Mouse (Mus musculus) stomach, embryonic 15.5 days (tissue): Measurements from ENCODE around the gene Gm20388. TPM values are rescaled to one million over a fixed set of nuclear protein-coding genes. Genes with fewer than 3 reads are reported as not detected.

ENCODE experiments used
- ATAC-seq: fragments of 200-750 bp; cut with Nextera tagmentation; 2 replicates; pipeline ENCODE4 v1.8.0; 2017; ENCODE audit warnings: low read depth, moderate number of reproducible peaks, moderate TSS enrichment; ENCODE audit not compliant: insufficient read depth, low FRiP score
- H3K27ac ChIP-seq: fragments of 300-500 bp; sonication (generic); 2 replicates; pipeline ENCODE4 v1.5.1; 2015; ENCODE audit warnings: mild to moderate bottlenecking, inconsistent platforms
- H3K27me3 ChIP-seq: fragments of 300-500 bp; sonication (generic); replicated peaks from 2 replicates; pipeline ENCODE4 v1.6.1; 2015; ENCODE audit warnings: inconsistent platforms
- H3K36me3 ChIP-seq: fragments of 300-500 bp; sonication (generic); 2 replicates; pipeline ENCODE4 v1.6.1; 2015; ENCODE audit warnings: inconsistent platforms
- H3K4me1 ChIP-seq: fragments of 300-500 bp; sonication (generic); 2 replicates; pipeline ENCODE4 v1.6.1; 2015; ENCODE audit warnings: inconsistent platforms
- H3K4me2 ChIP-seq: fragments of 300-500 bp; sonication (generic); 2 replicates; pipeline ENCODE4 v1.6.1; 2015; ENCODE audit warnings: mild to moderate bottlenecking, inconsistent platforms
- H3K4me3 ChIP-seq: fragments of 300-500 bp; sonication (generic); replicated peaks from 2 replicates; pipeline ENCODE4 v1.5.1; 2015; ENCODE audit warnings: inconsistent platforms
- H3K9ac ChIP-seq: fragments of 300-500 bp; sonication (generic); 2 replicates; pipeline ENCODE4 v1.6.1; 2015; ENCODE audit warnings: inconsistent platforms
- H3K9me3 ChIP-seq: fragments of 300-500 bp; sonication (generic); 2 replicates; pipeline ENCODE4 v1.6.1; 2016; ENCODE audit warnings: inconsistent platforms
- WGBS: fragments of 180-500 bp; shearing (Covaris S2); methylation state at CpG from one replicate; pipeline ENCODE4 v1.1.7; 2015; 5-methylcytosine and 5-hydroxymethylcytosine counted together
- polyA plus RNA-seq: library from polyadenylated mRNA; unstranded; fragments of >200 nt; fragmentation: Nextera tagmentation; extraction: Ambion mirVana; gene quantifications from 2 replicates; pipeline ENCODE4 v1.2.1, GENCODE M21; 2015

The Gm20388 gene
- polyA plus RNA-seq, 1 experiment from 2014 or later = not detected

DNA sequence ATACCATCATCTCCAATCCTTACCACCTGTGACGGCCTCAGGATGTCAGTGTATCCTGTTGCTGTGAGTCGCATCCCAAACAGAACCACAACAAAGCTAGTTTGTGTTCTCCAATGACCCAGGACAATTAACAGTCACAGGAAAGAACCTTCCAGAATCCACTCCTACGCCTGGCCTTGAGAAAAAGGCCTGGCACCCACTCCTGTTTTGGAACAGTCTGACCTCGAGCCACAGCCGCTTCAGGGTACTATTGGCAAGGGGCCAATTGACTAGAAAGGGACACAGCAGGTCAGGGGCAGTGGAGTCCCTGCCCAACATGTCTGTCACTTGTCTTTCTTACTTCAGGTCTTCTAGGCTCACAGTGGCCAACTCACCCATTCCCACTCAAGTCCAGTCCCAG is 1982.2 kb downstream of the Gm20388 start:
- no peak overlapping the region for H3K4me3 ChIP-seq
- H3K9ac ChIP-seq = no peak overlapping the region
- 83% methylated on average over 5 of the region's 5 CpGs for WGBS
- H3K9me3 ChIP-seq = no peaks in the 10 kb centered on the region
- no peak overlapping the region for H3K4me2 ChIP-seq
- H3K4me1 ChIP-seq = peaks cover 29% of the 10 kb centered on the region
- no peak for ATAC-seq
- H3K36me3 ChIP-seq = no peaks in the 10 kb centered on the region
- H3K27me3 ChIP-seq = no peaks in the 10 kb centered on the region
- H3K27ac ChIP-seq = no peak overlapping the region

DNA sequence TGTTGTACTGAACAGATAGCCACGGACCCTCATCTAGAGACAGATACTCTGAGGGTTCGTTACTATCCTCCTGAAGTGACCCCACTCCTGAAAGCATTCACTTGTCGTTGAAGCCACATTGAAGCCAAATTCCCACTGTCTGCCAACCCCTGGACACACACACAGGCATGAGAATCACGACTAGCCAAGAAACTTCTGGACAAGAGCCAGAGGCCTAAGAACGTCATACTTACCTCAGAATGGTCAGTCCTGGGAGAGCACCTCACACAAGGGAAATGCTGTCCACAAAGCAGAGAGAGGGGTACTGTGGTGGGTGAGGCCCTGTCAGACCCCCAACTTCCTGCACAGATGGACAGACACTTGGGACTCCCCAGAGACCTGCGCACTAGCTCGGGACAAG is 1985.3 kb downstream of the Gm20388 start:
- H3K27me3 ChIP-seq = no peaks in the 10 kb centered on the region
- H3K9ac ChIP-seq = no peak overlapping the region
- H3K9me3 ChIP-seq = no peaks in the 10 kb centered on the region
- no peak overlapping the region for H3K4me2 ChIP-seq
- H3K27ac ChIP-seq = no peak overlapping the region
- no peaks in the 10 kb centered on the region for H3K36me3 ChIP-seq
- peaks cover 35% of the 10 kb centered on the region for H3K4me1 ChIP-seq
- H3K4me3 ChIP-seq = no peak overlapping the region
- 70% methylated on average over 7 of the region's 7 CpGs for WGBS
- no peak for ATAC-seq

GRCm38 (mm10) chr8:121896476-121897145 is 1986.0 kb downstream of the Gm20388 start:
- no peak for ATAC-seq
- H3K27me3 ChIP-seq = no peaks in the 10 kb centered on the region
- no peak overlapping the region for H3K4me3 ChIP-seq
- H3K9ac ChIP-seq = no peak overlapping the region
- no peaks in the 10 kb centered on the region for H3K9me3 ChIP-seq
- H3K36me3 ChIP-seq = no peaks in the 10 kb centered on the region
- no peak overlapping the region for H3K4me2 ChIP-seq
- peaks cover 41% of the 10 kb centered on the region for H3K4me1 ChIP-seq
- H3K27ac ChIP-seq = peak overlapping the region; percentile 96
- WGBS = 50% methylated on average over 12 of the region's 12 CpGs

DNA sequence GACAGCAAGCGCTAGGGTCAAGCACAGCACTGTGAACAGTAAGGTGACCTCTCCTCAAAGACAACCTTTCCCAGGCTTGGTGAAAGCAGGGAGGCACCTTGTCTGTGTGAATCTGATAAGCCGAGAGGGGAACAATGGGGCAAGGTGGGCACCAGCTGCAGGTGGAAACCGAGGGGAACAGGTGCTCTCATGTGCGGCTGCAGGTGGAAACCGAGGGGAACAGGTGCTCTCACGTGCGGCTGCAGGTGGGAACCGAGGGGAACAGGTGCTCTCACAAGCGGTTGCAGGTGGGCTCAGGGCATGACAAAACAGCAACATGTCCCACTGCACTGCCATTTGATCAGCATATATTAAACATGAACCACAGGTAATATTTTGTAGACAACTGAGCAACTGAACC is 1986.6 kb downstream of the Gm20388 start:
- no peak for ATAC-seq
- Histone ChIP-seq H3K9me3 (no peaks in the 10 kb centered on the region), H3K36me3 (no peaks in the 10 kb centered on the region), H3K9ac (no peak overlapping the region), H3K4me1 (peaks cover 47% of the 10 kb centered on the region), H3K4me2 (peak overlapping the region; percentile 49; the same call in 1 of the 2 replicates), H3K27ac (peak overlapping the region; percentile 96), H3K4me3 (no peak overlapping the region), H3K27me3 (no peaks in the 10 kb centered on the region)
- 63% methylated on average over 9 of the region's 9 CpGs for WGBS

DNA sequence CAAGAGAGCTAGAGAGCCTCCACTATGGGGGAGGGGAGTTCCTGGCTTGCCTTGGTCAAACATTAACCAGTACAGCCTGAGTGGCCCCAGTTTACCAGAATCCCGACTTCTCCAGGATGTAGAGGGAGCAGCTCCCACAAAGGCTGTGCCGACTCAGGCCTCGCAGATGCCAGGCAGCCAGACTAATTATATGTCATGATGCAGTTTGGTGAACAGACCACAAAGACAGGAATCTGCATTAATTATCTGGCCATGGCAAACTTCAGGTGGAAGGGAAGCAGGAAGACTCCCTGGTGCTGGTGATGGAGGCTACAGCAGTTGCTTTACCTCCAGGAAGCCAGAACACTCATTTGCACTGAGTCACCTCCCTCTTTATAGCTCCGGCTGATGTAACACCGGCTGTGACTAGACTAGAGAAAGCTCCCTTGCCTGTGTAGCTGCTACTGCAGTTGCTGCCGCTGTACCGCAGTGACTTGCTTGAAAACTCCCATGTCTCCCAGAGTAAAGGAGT is 1987.3 kb downstream of the Gm20388 start:
- 15% methylated on average over 7 of the region's 7 CpGs for WGBS
- Histone ChIP-seq H3K9ac (no peak overlapping the region), H3K4me1 (peaks cover 51% of the 10 kb centered on the region)

DNA sequence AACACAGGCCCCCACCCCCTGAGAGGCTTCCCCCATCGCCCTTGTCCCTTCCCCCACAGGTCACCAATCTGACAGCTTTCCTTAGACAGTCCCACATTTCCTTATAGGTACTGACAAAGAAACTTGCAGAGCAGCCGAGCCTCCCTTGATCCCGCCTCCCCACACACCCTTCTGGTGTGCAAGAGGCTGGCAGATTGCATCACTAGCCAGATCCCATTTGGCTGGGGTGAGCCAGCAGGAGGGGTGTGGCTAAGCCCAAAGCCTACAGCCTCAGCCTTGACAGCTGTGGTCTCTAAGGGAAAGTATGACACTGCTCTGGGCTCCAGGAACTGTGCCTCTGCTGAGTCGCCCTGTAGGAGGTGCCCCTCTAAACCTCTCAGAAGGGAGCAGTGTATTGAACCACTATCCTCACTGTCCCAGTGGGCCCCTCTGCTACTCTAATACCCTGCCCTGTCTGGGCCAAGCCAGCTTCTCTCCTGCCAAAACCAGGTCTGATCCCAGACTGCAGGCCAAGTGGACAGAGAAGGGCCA is 1987.8 kb downstream of the Gm20388 start:
- H3K9ac ChIP-seq = no peak overlapping the region
- 9% methylated on average over 4 of the region's 4 CpGs for WGBS

More for the DNA sequence above, 1987.3 kb downstream of the Gm20388 start:
- no peaks in the 10 kb centered on the region for H3K9me3 ChIP-seq
- 0 out of 2 replicates have a peak overlapping the region, but pooled peaks have one; percentile 9 for H3K4me3 ChIP-seq
- no peaks in the 10 kb centered on the region for H3K36me3 ChIP-seq
- peak overlapping the region; percentile 96 for H3K27ac ChIP-seq
- no peaks in the 10 kb centered on the region for H3K27me3 ChIP-seq
- peak overlapping the region; percentile 49 for H3K4me2 ChIP-seq
- peak; percentile 25 for ATAC-seq

DNA sequence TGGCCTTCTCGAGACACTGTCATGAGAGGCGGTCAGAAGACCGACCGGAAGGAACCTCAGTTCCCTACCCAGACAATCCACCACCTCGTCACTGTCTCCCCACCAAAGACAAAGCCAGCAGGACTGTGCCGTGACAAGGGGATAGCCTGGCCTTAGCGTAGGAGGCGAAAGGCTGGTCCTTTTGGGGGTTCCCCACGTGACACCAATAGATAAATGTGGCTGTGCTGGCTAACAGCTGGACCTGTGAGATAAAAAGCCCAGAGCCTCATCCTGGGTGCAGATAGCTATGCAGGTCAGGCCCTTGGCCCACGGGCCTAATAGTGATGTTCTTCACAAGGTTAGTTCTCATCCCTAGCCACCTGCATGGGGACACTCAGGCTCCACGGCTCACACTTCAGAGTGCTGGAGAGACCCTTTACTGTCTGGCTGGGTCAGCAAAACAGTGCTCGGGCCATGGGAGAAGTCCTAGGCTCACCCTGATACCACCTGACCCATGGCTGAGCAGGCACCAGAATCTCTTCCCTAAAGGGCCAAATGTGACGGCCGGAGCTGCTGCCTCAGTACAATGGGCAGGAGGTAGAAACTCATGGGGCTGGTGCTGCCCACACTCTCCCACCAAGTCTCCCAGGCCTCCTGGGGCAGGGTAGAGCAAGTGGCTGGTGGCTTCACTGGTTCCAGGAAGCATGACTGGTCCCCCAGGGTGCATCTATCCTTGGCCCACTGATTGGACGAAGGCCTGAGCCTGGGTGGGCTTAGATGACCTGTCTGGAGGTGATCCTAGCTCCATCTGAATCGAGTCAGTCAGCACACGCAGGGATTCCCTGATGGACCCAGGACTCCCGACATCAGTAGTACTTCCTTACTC is 1988.8 kb downstream of the Gm20388 start:
- ATAC-seq = peak; percentile 73
- Histone ChIP-seq H3K4me2 (peak overlapping the region; percentile 49; the same call in 1 of the 2 replicates), H3K36me3 (no peaks in the 10 kb centered on the region), H3K4me3 (no peak overlapping the region), H3K9me3 (no peaks in the 10 kb centered on the region), H3K9ac (no peak overlapping the region), H3K27ac (peak overlapping the region; percentile 96), H3K27me3 (no peaks in the 10 kb centered on the region), H3K4me1 (peaks cover 51% of the 10 kb centered on the region)
- WGBS = 73% methylated on average over 18 of the region's 18 CpGs

More for the DNA sequence above, 1987.8 kb downstream of the Gm20388 start:
- Histone ChIP-seq H3K9me3 (no peaks in the 10 kb centered on the region), H3K4me3 (0 out of 2 replicates have a peak overlapping the region, but pooled peaks have one; percentile 9), H3K36me3 (no peaks in the 10 kb centered on the region), H3K27ac (peak overlapping the region; percentile 96), H3K4me1 (peaks cover 51% of the 10 kb centered on the region), H3K4me2 (peak overlapping the region; percentile 49), H3K27me3 (no peaks in the 10 kb centered on the region)
- ATAC-seq = peak; percentile 92

GRCm38 (mm10) chr8:121901498-121902236 is 1991.0 kb downstream of the Gm20388 start:
- Histone ChIP-seq H3K36me3 (no peaks in the 10 kb centered on the region), H3K4me1 (peaks cover 53% of the 10 kb centered on the region), H3K4me3 (no peak overlapping the region), H3K27me3 (no peaks in the 10 kb centered on the region), H3K27ac (0 out of 2 replicates have a peak overlapping the region, but pooled peaks have one; percentile 13), H3K9me3 (no peaks in the 10 kb centered on the region), H3K4me2 (no peak overlapping the region), H3K9ac (no peak overlapping the region)
- ATAC-seq = no peak
- WGBS = 43% methylated on average over 8 of the region's 8 CpGs

GRCm38 (mm10) chr8:121903977-121904376 is 1993.3 kb downstream of the Gm20388 start:
- Histone ChIP-seq H3K4me2 (no peak overlapping the region; the same call in 1 of the 2 replicates), H3K4me1 (peaks cover 34% of the 10 kb centered on the region), H3K27me3 (no peaks in the 10 kb centered on the region), H3K9ac (no peak overlapping the region), H3K27ac (no peak overlapping the region), H3K4me3 (no peak overlapping the region), H3K36me3 (no peaks in the 10 kb centered on the region), H3K9me3 (no peaks in the 10 kb centered on the region)
- ATAC-seq = no peak
- WGBS = 65% methylated on average over 6 of the region's 6 CpGs

- 0 out of 2 replicates have a peak overlapping the region, but pooled peaks have one; percentile 7 for H3K9ac ChIP-seq
- peak overlapping the region; percentile 65 for H3K4me3 ChIP-seq
- ATAC-seq = no peak
- no peaks in the 10 kb centered on the region for H3K27me3 ChIP-seq
- H3K4me1 ChIP-seq = peaks cover 33% of the 10 kb centered on the region
- H3K9me3 ChIP-seq = no peaks in the 10 kb centered on the region
- no peak overlapping the region for H3K27ac ChIP-seq
- WGBS = 90% methylated on average over 9 of the region's 9 CpGs
- H3K4me2 ChIP-seq = peak overlapping the region; percentile 97; the same call in 1 of the 2 replicates
- no peaks in the 10 kb centered on the region for H3K36me3 ChIP-seq
Measured at GRCm38 (mm10) chr8:121904999-121905398, 1994.4 kb downstream of the Gm20388 start.

- no peaks in the 10 kb centered on the region for H3K27me3 ChIP-seq
- WGBS = 50% methylated on average over 1 of the region's 1 CpGs
- H3K4me3 ChIP-seq = peak overlapping the region; percentile 65
- no peak overlapping the region for H3K9ac ChIP-seq
- peaks cover 33% of the 10 kb centered on the region for H3K4me1 ChIP-seq
- no peak for ATAC-seq
- H3K9me3 ChIP-seq = no peaks in the 10 kb centered on the region
- H3K36me3 ChIP-seq = no peaks in the 10 kb centered on the region
- no peak overlapping the region for H3K27ac ChIP-seq
- peak overlapping the region; percentile 97 for H3K4me2 ChIP-seq
Measured at GRCm38 (mm10) chr8:121905420-121905819, 1994.8 kb downstream of the Gm20388 start.
